Mouse (Mus musculus) liver, embryonic 16.5 days (tissue): ENCODE results near the gene Gatad1. TPM values are rescaled to one million over a fixed set of nuclear protein-coding genes. Genes with fewer than 3 reads are reported as not detected.
"Not testable (repeated sequence)": the region's sequence is repeated elsewhere in the genome, so short reads cannot be mapped to it uniquely, and the experiment has no call there.

ENCODE experiments used
- ATAC-seq: fragments of 200-750 bp; cut with Nextera tagmentation; 2 replicates; pipeline ENCODE4 v1.8.0; 2017; ENCODE audit warnings: low read depth, mild to moderate bottlenecking, moderate number of reproducible peaks, moderate library complexity
- H3K27ac ChIP-seq: fragments of 300-500 bp; sonication (generic); 2 replicates; pipeline ENCODE4 v1.5.1; 2014; ENCODE audit warnings: mild to moderate bottlenecking, low read length
- H3K27me3 ChIP-seq: fragments of 300-500 bp; sonication (generic); 2 replicates; pipeline ENCODE4 v1.6.1; 2014; ENCODE audit warnings: low read depth, low read length, mixed read lengths; ENCODE audit not compliant: control insufficient read depth, insufficient read depth
- H3K36me3 ChIP-seq: fragments of 300-500 bp; sonication (generic); 2 replicates; pipeline ENCODE4 v1.6.1; 2014; ENCODE audit warnings: mild to moderate bottlenecking; ENCODE audit not compliant: control insufficient read depth, insufficient read depth
- H3K4me1 ChIP-seq: fragments of 300-500 bp; sonication (generic); 2 replicates; pipeline ENCODE4 v1.6.1; 2014; ENCODE audit warnings: low read depth, low read length, mixed read lengths; ENCODE audit not compliant: control insufficient read depth
- H3K4me2 ChIP-seq: fragments of 300-500 bp; sonication (generic); 2 replicates; pipeline ENCODE4 v1.6.1; 2014; ENCODE audit warnings: low read depth, low read length, mixed read lengths
- H3K4me3 ChIP-seq: fragments of 300-500 bp; sonication (generic); 2 replicates; pipeline ENCODE4 v1.5.1; 2014; ENCODE audit warnings: low read depth, mild to moderate bottlenecking, low read length
- H3K9ac ChIP-seq: fragments of 300-500 bp; sonication (generic); 2 replicates; pipeline ENCODE4 v1.6.1; 2014; ENCODE audit warnings: low read depth, low read length
- H3K9me3 ChIP-seq: fragments of 300-500 bp; sonication (generic); replicated peaks from 2 replicates; pipeline ENCODE4 v1.6.1; 2016; ENCODE audit warnings: low read length; ENCODE audit not compliant: control insufficient read depth
- WGBS: fragments of 180-500 bp; shearing (Covaris S2); extraction: QIAGEN DNeasy Blood & Tissue Kit; methylation state at CpG from one replicate; pipeline ENCODE4 v1.1.7; 2014; ENCODE audit not compliant: insufficient replicate concordance; 5-methylcytosine and 5-hydroxymethylcytosine counted together
- polyA plus RNA-seq: library from polyadenylated mRNA; unstranded; fragments of >200 nt; fragmentation: Nextera tagmentation; extraction: Ambion mirVana; gene quantifications from 2 replicates; pipeline ENCODE4 v1.2.1, GENCODE M21; 2015

The Gatad1 gene
- polyA plus RNA-seq, 1 experiment from 2014 or later, result 18.7 TPM

- peaks cover under 1% of the 10 kb centered on the region; the same call in 1 of the 2 replicates for H3K36me3 ChIP-seq
- H3K4me2 ChIP-seq, result no peak overlapping the region
- WGBS, result 76% methylated on average over 5 of the region's 5 CpGs
- H3K4me3 ChIP-seq, result no peak overlapping the region
- no peaks in the 10 kb centered on the region; the same call in 1 of the 2 replicates for H3K4me1 ChIP-seq
- H3K9me3 ChIP-seq, result no peaks in the 10 kb centered on the region
- no peak for ATAC-seq
- no peak overlapping the region for H3K9ac ChIP-seq
- no peaks in the 10 kb centered on the region for H3K27me3 ChIP-seq
- no peak overlapping the region for H3K27ac ChIP-seq
Observed at GRCm38 (mm10) chr5:3630055-3630454, 26.9 kb downstream of the Gatad1 start.

GRCm38 (mm10) chr5:3620486-3620885 is 36.5 kb downstream of the Gatad1 start:
- Histone ChIP-seq H3K4me2 (no peak overlapping the region), H3K9ac (no peak overlapping the region), H3K9me3 (no peaks in the 10 kb centered on the region), H3K4me1 (no peaks in the 10 kb centered on the region), H3K27ac (no peak overlapping the region), H3K36me3 (peaks cover 3% of the 10 kb centered on the region; the same call in 1 of the 2 replicates), H3K4me3 (no peak overlapping the region), H3K27me3 (no peaks in the 10 kb centered on the region)
- 77% methylated on average over 7 of the region's 7 CpGs for WGBS
- ATAC-seq, result no peak

- not testable (repeated sequence) for H3K9ac ChIP-seq, H3K36me3 ChIP-seq, ATAC-seq, H3K27me3 ChIP-seq, H3K4me2 ChIP-seq, H3K9me3 ChIP-seq, H3K4me1 ChIP-seq, H3K4me3 ChIP-seq, H3K27ac ChIP-seq
- WGBS, result 72% methylated on average over 2 of the region's 2 CpGs
Observed at GRCm38 (mm10) chr5:3611835-3612234, 45.1 kb downstream of the Gatad1 start.

GRCm38 (mm10) chr5:3609241-3609640 is 47.7 kb downstream of the Gatad1 start:
- peaks cover 6% of the 10 kb centered on the region for H3K36me3 ChIP-seq
- no peaks in the 10 kb centered on the region for H3K4me1 ChIP-seq
- 85% methylated on average over 7 of the region's 7 CpGs for WGBS
- no peaks in the 10 kb centered on the region for H3K9me3 ChIP-seq
- no peak overlapping the region for H3K4me2 ChIP-seq
- no peak for ATAC-seq
- H3K27ac ChIP-seq, result no peak overlapping the region
- H3K9ac ChIP-seq, result no peak overlapping the region
- no peaks in the 10 kb centered on the region for H3K27me3 ChIP-seq
- no peak overlapping the region for H3K4me3 ChIP-seq

GRCm38 (mm10) chr5:3607114-3607513 is 49.9 kb downstream of the Gatad1 start:
- H3K9me3 ChIP-seq, result no peaks in the 10 kb centered on the region
- no peak overlapping the region for H3K4me2 ChIP-seq
- no peaks in the 10 kb centered on the region for H3K27me3 ChIP-seq
- H3K4me3 ChIP-seq, result no peak overlapping the region
- WGBS, result 83% methylated on average over 9 of the region's 9 CpGs
- no peak overlapping the region for H3K9ac ChIP-seq
- H3K27ac ChIP-seq, result no peak overlapping the region
- H3K4me1 ChIP-seq, result no peaks in the 10 kb centered on the region
- H3K36me3 ChIP-seq, result peaks cover 6% of the 10 kb centered on the region
- ATAC-seq, result no peak

- Histone ChIP-seq H3K27ac (no peak overlapping the region), H3K36me3 (peaks cover 3% of the 10 kb centered on the region; the same call in 1 of the 2 replicates), H3K9me3 (no peaks in the 10 kb centered on the region), H3K4me3 (no peak overlapping the region), H3K9ac (no peak overlapping the region), H3K4me1 (peaks cover 5% of the 10 kb centered on the region), H3K4me2 (no peak overlapping the region), H3K27me3 (no peaks in the 10 kb centered on the region)
- 71% methylated on average over 3 of the region's 3 CpGs for WGBS
- ATAC-seq, result no peak
Observed at GRCm38 (mm10) chr5:3600790-3601189, 56.2 kb downstream of the Gatad1 start.

GRCm38 (mm10) chr5:3600298-3600697 is 56.7 kb downstream of the Gatad1 start:
- Histone ChIP-seq H3K27ac (no peak overlapping the region), H3K9me3 (no peaks in the 10 kb centered on the region), H3K4me1 (peaks cover 7% of the 10 kb centered on the region), H3K9ac (no peak overlapping the region), H3K27me3 (no peaks in the 10 kb centered on the region), H3K4me3 (no peak overlapping the region), H3K4me2 (no peak overlapping the region), H3K36me3 (peaks cover under 1% of the 10 kb centered on the region; the same call in 1 of the 2 replicates)
- no peak for ATAC-seq
- 42% methylated on average over 1 of the region's 1 CpGs for WGBS

- 76% methylated on average over 5 of the region's 5 CpGs for WGBS
- no peak for ATAC-seq
Observed at GRCm38 (mm10) chr5:3598766-3599165, 58.2 kb downstream of the Gatad1 start.

GRCm38 (mm10) chr5:3597171-3597570 is 59.8 kb downstream of the Gatad1 start:
- H3K27me3 ChIP-seq, result no peaks in the 10 kb centered on the region
- H3K9ac ChIP-seq, result no peak overlapping the region
- no peaks in the 10 kb centered on the region for H3K9me3 ChIP-seq
- H3K4me1 ChIP-seq, result peaks cover 12% of the 10 kb centered on the region
- peak overlapping the region; percentile 83 for H3K4me2 ChIP-seq
- no peak overlapping the region for H3K27ac ChIP-seq
- ATAC-seq, result no peak
- H3K4me3 ChIP-seq, result peak overlapping the region; percentile 78; the same call in 1 of the 2 replicates
- H3K36me3 ChIP-seq, result no peaks in the 10 kb centered on the region

More at GRCm38 (mm10) chr5:3598766-3599165, 58.2 kb downstream of the Gatad1 start:
- Histone ChIP-seq H3K27ac (no peak overlapping the region), H3K4me1 (peaks cover 12% of the 10 kb centered on the region), H3K27me3 (no peaks in the 10 kb centered on the region), H3K9ac (no peak overlapping the region), H3K4me3 (no peak overlapping the region), H3K4me2 (no peak overlapping the region), H3K9me3 (no peaks in the 10 kb centered on the region), H3K36me3 (no peaks in the 10 kb centered on the region)
